Mouse (Mus musculus): ENCODE data around the gene Pigv.

Gene Pigv

DNA sequence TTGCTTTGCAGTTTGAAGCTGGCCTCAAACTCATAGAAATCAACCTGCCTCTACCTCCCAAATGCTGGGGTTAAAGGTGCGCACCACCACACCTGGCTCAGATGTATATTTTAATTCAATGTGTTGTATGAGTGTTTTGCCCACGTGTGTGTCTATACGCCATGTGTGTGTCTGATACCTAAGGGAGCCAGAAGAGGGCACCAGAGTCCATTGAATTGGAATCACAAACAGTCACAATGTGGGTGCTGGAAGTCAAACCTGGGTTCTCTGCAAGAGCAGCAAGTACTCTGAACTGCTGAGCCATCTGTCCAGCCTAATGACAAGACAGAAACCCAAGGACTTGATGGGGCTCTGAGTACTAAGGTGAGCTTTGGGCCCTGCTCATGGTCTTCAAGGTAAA is 27.3 kb downstream of the Pigv start:
- no peak for DNase-seq

DNA sequence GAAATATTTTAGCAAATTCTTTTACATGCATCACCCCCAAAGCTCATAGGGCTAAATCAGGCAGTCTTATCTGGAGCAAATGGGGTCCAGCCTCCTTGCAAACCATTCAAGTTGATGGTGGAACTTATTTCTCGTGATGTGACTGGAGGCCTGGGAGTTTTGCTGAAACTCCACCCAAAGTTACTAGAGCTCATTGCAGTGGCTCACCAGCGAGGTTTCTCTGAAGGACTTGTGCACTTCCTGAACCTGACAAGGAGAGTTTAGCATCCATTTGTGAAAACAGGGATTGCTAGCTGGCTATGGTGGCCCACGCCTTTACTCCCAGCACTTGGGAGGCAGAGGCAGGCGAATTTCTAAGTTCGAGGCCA is 38.4 kb downstream of the Pigv start:
- DNase-seq = no peak

DNA sequence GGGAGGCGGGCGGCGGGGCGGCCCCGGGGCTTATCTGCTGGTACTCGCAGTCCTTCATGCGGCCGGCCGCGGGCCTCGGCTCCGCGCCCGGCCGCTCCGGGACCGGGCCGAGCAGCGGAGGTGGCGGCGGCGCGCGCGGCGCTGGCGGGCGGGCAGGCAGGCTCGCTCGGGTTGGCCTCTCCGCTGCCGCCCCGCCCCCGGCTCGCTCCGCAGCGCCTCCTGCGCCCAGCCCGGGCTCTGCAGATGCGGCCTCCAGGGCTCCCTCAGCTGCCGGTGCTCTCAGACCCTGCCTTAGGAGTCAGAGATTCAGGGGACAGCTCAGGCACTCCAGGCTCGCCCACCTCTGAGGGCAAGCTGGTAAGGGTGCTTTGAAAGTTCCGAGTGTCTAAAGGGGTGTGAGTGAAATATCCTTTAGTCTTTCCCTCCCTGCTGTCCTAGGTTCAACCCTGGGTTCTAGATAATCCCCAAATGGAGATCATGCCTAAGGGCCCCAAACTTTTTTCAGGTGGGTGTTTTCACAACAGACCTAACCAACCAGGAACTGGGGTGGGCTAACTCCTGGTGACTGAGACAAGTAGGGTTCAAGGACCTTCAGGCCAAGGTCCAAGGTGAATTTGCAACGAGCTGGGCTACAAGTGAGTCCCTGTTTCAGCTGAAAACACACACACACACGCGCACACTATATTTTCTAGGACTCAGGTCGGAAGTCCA is 39.0 kb downstream of the Pigv start:
- peak; percentile 86 to 92 for DNase-seq

DNA sequence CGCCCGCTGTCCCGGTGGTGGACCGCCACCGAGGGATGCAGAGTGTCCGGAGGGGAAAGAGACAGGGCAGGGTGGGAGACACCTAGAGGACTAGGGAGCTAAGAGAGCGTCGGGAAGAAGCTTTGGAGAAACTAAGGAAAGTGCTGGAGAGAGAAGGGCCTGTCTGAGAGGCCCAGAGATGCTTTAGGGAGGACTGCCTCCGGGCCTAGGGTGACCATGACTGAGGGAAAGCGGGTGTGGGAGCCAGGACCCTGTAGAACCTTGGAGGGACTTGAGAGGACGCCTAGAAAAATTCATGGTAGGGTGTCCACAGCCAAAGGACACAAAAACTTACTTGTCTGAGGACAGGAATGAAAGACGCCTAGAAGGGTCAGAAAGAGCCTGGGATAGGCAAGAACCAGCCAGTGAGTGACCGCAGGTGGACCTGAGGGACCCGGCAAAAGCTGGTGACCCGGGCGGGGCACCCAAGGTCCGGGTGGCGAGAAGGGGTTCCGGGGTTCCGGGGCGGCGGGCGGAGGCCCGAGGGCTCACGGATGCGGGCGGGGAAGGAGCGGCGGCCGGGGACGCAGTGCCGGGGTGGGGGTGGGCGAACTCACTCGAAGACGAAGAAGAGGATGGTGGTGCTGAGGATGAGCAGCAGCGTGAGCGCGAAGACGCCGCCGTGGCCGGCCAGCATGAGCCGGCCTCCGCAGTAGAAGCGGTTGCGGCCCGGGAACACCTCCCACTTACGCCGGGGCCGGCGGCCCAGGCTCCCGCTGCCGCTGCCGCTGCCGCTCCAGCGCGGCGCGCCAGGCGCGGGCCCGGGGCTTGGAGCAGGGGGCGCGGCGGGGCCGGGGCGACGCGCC is 39.7 kb downstream of the Pigv start:
- DNase-seq = peak; percentile 31 to 69

DNA sequence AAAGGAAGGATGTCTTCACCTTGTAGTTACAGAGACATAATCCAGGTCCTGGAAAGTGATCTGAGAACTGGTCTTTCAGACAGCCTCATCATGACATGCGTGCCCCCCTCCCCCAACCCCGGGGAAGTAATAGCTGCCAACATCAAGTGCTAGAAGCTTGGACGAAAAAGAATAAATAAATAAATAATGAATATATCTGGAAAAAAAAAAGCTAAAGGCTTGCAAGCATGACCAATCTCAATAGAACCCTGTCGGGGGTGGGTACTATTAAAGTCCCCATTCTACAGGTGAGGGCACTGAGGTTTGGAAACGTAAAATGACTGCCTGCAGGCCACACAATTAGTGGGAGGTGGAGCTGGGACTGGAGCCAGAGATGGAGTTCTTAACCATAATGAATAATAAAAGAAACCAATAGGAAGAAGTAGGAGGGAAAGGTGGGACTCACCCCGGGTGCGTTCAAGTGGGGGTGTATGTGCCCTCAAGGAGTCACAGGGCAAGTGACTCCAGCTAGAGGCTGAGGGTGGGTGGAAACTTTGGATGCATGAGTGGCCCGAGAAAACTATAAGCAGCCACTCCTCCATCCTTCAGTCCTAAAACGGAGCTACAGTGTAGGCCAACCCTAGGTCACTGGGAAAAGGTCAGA is 40.6 kb downstream of the Pigv start:
- DNase-seq = peak; percentile 61 to 65

DNA sequence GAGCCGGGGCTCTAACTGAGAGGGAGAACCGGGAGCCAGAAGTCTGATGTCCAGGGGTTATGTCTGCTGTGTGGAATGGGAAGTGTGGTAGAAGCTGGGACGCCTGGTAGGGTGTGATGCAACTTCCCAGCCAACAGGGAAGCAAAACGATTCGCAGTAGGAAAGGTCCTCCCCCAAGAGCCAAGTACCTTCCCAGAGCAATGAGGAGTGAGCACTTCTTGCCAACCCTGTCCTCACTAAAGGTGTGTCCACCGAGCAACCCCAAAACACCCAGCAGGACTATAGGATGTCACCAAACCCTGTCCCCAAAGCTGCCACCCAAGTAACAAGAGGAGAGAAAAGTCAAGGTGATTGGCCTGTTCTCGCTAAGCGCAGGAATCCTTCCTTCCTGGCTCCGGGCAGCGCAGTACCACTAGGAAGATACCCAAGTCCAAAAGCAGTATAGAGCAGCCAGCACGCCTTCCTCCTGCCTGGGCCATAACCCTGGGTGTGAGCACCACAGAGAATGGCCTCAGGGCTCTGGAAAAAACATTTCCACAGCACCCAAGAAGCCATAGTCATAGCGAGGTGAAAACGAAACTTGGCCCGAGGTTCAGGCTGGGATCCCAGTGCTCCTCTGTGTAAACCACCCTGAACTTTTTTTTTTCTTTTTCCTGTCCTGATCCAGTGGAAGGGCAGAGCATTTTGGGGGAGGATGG is 41.2 kb downstream of the Pigv start:
- peak in 1 of 2 experiments; percentile 59 for DNase-seq

DNA sequence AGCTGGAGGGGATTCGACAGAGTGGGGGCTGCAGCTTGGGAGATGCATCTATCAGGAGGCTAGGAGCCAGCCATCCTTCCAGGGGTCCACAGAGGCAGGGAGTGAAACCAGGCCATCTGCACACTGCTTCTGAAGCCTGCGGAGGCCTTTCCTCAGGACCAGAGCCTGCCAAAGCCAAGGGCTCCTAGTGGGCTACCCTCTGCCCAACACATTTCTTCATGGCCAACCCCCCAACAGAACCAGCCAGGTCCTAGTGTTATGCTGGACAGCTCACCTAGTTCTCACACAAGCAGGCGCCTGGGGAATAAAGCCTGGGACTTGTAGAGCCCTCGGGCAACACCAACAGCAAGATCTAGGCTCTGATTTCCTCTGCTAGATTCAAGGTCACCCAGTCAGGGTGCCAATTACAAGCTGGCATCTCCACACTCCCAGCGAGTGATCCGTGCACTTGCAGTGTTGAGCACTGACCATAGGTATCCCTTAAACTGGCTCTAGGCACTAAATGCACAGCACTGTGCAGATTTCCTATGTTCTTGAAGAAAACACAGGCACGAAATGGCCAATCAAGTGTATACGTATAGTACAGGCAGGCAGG is 42.0 kb downstream of the Pigv start:
- peak in 1 of 2 experiments; percentile 33 for DNase-seq

DNA sequence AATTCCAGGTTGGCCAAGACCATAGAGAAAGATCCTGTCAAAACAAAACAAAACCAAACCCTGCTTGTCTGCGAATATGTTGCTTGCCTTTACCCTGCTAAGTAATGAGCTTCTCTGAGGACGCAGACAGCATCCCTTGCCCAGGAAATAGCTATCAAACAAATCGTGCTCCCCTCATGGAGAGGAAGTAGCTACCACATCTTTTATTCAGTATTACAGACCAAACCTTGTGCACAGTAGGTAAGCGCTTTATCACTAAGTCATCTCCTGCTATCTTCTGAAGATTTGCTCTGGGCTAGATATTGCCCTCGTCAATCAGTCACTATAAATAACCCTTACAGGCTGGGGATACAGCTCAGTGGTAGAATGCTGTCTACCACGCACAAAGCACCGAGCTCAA is 43.3 kb downstream of the Pigv start:
- no peak for DNase-seq

DNA sequence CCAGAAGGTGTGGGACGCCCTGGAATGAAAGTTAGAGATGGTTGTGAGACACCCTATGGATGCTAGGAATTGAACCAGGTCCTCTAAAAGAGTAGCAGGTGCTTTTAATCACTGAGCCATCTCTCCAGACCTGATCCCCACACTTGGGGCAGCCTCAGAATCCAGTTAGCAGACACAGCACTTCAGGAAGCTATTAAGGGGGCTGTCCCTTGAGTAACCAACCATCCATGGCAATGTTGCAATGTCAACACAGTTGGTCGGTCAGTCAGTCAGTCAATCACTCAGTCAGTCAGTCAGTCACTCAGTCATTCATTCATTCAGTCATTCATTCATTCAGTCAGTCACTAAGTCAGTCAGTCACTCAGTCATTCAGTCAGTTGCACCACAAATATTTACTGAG is 43.9 kb downstream of the Pigv start:
- DNase-seq = no peak

DNA sequence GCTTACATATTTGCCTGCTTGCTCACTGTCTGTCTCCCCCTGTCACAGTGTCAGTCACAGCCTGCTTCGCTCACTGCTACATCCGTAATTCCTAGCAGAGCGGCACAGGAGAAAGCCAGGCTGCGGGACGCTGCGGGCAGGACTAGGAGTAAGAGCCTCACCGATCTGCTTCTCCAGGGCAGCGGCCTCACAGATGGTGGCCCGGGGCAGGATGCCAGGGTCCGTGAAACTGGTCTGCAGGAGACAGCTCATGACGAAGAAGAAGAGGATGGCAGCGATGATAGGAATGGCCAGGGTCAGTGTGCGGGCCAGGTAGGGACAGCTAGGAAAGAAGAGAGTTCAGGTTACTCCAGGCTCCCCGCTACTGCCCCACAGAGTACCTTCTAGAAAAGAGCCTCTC is 45.4 kb downstream of the Pigv start:
- no peak for DNase-seq

DNA sequence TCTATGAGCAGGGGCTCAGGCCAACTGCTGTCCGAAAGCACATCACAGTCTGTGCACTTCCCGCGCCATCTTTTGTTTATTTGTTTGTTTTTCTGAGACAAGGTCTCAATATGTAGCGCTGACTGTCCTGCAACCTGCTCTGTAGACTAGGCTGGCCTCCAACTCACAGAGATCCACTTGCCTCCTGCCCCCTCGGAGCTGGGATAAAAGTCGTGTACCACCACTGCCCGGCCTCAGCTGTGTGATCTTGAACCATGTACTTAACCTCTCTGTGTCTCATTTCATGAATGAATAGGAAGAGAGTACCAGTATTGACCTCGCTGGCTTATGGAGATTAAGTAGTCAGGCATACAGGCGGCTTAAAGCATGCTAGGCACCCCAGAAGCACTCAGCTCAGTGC is 45.8 kb downstream of the Pigv start:
- no peak for DNase-seq

DNA sequence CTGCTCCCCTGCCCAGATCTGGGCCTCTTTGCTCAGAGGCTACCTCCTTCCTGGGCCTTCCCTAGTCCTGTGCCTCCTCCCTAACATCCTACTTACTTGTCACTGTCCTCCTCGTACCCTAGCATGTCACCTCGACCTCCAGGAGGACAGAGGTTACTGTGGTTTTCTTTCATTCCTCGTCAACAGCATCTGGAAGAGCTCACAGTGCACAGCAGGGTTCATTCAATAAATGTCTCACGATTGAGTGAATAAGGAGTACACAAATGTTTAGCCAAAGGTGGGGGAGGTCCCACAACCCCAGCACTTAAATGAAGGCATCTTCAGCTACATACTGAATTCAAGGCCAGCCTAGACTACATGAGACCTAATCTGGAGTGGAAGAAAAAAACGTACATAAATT is 46.2 kb downstream of the Pigv start:
- no peak for DNase-seq

DNA sequence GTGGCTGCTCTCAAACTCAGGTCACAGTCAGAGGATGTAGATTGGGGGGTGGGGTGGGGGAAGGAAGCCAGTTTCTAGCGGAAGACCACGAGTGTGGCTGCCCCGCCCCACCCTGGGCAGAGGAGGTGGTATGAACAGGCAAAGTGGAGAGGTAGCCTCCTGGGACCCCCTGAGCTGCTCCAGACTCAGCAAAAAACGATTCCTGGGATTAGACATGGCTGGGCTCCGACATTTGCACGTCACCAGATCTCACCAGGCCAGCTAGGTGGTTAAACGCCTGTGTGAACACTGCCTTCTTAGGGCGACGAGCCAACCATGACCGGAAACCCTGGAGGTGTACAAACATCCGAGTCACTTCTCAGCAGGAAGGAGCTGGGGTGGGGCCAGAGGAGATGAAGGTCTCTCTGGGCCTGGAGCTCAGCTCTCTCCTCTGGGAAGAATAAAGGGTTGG is 46.8 kb downstream of the Pigv start:
- DNase-seq = peak; percentile 86 to 92

DNA sequence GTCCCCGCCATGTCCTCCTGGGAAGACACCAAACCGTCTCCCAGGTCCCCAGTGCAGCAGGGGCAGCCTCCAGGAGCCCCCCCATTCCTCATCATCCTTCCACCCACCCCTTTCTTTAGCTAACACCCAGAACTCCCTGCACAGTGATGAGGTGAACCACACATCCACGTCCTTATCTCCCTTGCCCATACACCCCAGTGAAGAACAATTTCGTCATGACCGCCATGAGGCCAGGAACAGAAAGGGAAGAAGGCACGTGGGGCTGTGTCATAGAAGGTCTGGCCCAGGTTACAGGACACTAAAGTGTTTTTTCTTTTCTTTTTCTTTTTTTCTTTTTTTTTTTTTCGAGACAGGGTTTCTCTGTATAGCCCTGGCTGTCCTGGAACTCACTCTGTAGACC is 47.6 kb downstream of the Pigv start:
- DNase-seq = no peak

DNA sequence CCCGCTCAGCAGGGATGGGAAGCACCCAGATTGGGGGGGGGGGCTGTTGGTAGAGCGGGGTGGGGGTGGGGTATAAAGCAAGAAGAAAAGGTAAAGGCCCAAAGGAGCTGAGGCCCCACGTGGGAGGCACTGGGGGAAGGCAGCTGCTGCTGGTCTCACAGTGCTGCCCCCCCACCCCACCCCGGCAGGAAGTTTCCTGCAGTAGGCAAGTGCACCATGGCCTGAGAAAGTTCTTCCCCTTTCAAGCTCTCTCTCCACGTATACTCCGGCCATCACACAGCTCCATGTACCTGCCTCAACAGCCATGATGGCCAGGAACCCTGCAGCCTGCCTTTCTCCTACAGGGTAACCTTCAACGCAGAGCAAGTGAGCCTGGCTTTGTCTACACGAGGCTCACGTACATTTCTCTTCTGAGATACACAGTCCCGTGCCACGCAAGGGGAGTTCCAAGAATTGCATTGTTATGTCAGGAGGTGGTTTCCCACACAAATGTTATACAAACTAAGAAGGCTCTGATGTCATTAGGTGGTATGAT is 50.2 kb downstream of the Pigv start:
- DNase-seq = no peak

DNA sequence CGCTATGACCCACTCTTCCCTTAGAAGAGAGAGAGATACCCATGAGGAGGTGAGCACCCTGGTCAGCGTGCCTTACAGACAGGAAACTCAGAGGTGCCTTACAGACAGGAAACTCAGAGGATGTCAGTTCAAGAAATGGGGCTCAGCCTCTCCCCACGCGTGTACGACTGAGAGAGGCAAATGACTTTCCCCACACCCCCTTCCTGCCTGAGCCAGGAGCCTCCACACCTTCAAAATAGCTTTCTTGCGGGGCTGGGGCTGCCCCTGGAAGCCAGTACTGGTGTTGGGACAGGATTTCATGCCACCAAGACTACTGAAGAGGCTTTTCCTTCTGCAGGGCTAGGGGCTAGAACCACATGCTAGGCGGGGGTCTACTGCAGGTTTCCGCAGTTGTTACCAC is 51.8 kb downstream of the Pigv start:
- DNase-seq = no peak

DNA sequence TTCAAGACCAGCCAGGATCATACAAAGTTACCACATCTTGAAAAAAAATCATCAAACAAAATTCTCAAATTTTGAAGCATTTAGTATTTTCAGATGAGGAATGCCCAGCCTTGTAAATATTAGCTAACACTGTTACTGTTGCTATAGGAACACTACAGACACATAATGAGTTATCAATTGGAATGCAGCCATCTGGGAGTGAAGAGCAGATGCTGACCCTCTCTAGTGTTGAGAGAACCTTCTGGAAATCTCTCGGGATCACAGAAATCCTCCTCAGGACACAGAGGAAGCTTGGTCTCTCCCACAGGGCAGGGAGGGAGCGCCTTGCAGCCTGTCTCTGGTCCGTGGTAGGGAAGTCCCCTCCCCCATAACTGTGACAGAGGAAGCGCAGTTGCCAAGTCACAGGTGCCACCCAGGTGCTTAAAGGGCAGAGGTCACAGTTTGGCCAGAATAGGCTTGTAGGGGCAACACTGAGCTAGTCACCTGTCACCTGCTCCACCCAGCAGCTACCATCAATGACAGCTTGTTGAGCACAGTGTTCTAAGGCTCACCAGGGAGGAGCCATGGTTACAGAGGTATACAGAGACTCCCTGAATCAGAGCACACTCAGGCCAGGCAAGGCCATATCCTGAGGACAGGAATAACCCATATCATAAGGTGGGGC is 52.8 kb downstream of the Pigv start:
- no peak for DNase-seq

DNA sequence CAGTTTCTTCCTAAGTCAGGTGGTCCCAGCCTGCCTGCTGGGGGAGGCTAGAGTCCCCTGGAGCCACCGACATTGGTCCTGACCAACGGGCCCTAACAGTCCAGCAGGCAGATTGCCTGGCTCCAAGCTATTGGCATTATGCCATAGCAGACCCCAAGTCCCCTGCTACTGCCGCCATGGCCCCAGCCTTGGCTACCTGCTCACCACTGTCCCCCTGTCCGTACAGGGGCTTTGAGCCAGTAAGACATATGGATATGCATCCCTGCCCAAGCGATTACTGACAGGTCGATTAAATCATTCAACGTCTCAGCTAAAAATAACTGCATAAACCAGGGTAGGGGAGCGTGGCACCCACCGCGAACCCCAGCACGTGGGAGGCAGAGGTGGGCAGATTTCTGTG is 54.5 kb downstream of the Pigv start:
- DNase-seq = no peak

DNA sequence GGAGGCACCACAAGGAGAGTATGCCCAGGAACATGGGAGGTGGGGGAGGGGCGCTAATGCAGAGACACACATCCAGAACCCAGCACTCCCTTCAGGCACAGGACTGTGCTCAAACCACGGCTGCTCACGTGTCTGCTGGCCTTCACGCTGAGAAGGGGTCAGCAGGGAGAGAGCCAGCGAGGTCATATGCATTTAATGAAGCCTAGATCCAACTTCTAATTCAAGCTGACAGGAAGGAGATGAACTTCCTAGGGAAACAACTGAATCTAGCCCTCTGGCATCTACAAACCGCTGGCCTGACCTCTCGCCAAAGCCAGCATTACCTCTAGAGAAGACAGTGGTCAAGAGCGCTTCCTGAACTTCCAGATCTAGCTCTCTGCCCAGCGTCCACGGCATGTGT is 57.0 kb downstream of the Pigv start:
- peak; percentile 39 to 70 for DNase-seq

DNA sequence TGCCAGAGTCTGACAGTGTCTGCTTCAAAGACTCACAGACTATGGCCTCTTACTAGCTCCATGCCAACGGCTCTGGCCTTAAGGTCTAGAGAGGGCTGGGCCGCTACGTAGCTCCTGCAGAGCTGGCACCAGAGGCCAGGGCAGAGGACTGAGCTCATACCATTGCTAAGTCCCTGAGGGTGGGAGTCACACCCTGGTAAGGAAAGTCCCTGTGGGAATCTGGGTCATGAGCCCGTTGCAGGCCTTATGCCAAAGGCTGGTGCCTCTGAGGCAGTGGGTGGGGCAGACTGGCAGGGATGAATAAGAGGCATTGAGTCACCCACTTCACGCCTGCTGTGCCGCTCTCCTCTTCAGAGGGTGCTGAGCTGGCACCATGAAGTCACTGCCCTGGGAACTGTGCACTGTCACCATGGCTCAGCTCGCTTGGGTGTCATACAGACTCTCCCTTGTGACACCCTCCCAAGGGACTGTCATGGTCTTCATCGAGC is 58.1 kb downstream of the Pigv start:
- no peak for DNase-seq

DNA sequence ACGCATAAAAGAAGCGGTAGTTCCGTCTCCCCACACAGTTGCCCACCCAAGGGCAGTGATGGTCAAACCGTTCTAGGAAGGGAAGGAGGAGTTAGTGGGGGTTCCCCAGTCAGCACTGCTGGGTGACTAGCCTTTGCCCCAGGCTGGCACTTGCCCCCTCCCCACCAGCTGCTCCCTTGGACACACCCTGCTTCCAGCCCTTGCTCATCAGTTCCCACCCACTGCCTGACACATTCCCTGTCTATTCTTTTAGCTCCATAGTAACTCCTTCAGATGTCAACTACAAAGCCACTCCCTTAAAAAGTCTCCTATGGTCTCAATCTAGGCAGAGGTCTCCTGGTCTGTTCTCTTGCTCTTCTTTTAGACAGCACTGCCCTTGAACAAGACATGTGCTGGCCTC is 58.6 kb downstream of the Pigv start:
- no peak for DNase-seq

DNA sequence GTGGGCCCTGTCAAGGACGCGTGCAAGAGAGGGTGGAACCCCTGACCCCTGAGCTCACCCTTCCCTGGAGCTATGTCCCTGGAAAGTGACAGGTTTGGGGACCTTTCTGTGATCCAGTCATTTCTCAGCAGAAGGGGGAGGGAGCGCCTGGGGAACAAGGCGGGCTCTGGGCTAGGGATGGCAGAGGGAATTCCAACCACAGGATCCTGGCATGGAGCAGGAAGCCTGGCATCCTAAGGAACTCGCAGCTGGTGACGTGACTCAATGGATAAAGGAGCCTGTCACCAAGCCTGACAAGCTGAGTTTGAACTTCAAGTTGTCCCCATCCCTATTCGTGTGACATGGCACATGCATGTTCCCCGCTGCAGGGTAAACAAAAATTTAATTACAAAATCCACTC is 59.4 kb downstream of the Pigv start:
- DNase-seq = no peak
